Mouse (Mus musculus) lung, embryonic 16.5 days (tissue): Measurements from ENCODE around the gene Tacc2. TPM values are rescaled to one million over a fixed set of nuclear protein-coding genes. Genes with fewer than 3 reads are reported as not detected.

Experiments
- ATAC-seq: fragments of 200-750 bp; cut with Nextera tagmentation; 2 replicates; pipeline ENCODE4 v1.8.0; 2017; ENCODE audit warnings: low read depth, mild to moderate bottlenecking, moderate library complexity
- H3K27ac ChIP-seq: fragments of 300-500 bp; sonication (generic); 2 replicates; pipeline ENCODE4 v1.5.1; 2014; ENCODE audit warnings: mild to moderate bottlenecking, control low read depth, low read length
- H3K27me3 ChIP-seq: fragments of 300-500 bp; sonication (generic); 2 replicates; pipeline ENCODE4 v1.6.1; 2014; ENCODE audit warnings: low read depth, low read length, mixed read lengths; ENCODE audit not compliant: control insufficient read depth, insufficient read depth
- H3K36me3 ChIP-seq: fragments of 300-500 bp; sonication (generic); 2 replicates; pipeline ENCODE4 v1.6.1; 2014; ENCODE audit warnings: low read length; ENCODE audit not compliant: control insufficient read depth, insufficient read depth
- H3K4me1 ChIP-seq: fragments of 300-500 bp; sonication (generic); replicated peaks from 2 replicates; pipeline ENCODE4 v1.6.1; 2014; ENCODE audit warnings: low read length, mixed read lengths; ENCODE audit not compliant: control insufficient read depth, insufficient read depth
- H3K4me2 ChIP-seq: fragments of 300-500 bp; sonication (generic); 2 replicates; pipeline ENCODE4 v1.6.1; 2014; ENCODE audit warnings: low read depth, low read length, control low read depth
- H3K4me3 ChIP-seq: fragments of 300-500 bp; sonication (generic); 2 replicates; pipeline ENCODE4 v1.5.1; 2014; ENCODE audit warnings: mild to moderate bottlenecking, low read length, control low read depth
- H3K9ac ChIP-seq: fragments of 300-500 bp; sonication (generic); 2 replicates; pipeline ENCODE4 v1.6.1; 2014; ENCODE audit warnings: low read length, control low read depth
- H3K9me3 ChIP-seq: fragments of 300-500 bp; sonication (generic); 2 replicates; pipeline ENCODE4 v1.6.1; 2016; ENCODE audit warnings: low read length; ENCODE audit not compliant: control insufficient read depth
- WGBS: fragments of 180-500 bp; shearing (Covaris S2); extraction: QIAGEN DNeasy Blood & Tissue Kit; methylation state at CpG from one replicate; pipeline ENCODE4 v1.1.7; 2014; 5-methylcytosine and 5-hydroxymethylcytosine counted together
- polyA plus RNA-seq: library from polyadenylated mRNA; unstranded; fragments of >200 nt; fragmentation: Nextera tagmentation; extraction: Ambion mirVana; gene quantifications from 2 replicates; pipeline ENCODE4 v1.2.1, GENCODE M21; 2015

The Tacc2 gene
- polyA plus RNA-seq, 1 experiment from 2014 or later, result 21.7 TPM

DNA sequence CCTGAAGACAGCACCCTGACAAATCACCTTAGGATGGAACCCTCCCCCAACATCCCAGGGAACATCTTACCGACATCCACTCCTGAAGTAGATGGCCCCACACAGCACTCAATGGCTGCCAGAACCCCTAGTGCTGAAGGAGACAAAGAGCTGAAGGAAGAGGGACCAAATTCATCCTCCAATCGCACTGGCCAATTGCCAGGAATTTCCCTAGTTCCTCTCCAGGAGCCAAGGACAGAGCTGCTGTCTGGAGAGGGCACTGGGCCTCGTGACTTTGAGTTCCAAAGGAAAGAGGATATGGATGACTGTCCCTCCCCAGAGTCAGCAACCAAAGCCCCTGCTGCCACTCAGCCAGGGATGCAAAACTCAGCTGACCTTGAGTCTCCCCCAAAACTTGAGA, 44.7 kb downstream of the Tacc2 start:
- no peak overlapping the region for H3K27ac ChIP-seq
- no peaks in the 10 kb centered on the region for H3K9me3 ChIP-seq
- H3K36me3 ChIP-seq, result no peaks in the 10 kb centered on the region
- ATAC-seq, result no peak
- H3K27me3 ChIP-seq, result no peaks in the 10 kb centered on the region
- no peak overlapping the region for H3K4me2 ChIP-seq
- peaks cover 4% of the 10 kb centered on the region; the same call in 1 of the 2 replicates for H3K4me1 ChIP-seq
- no peak overlapping the region for H3K4me3 ChIP-seq
- no peak overlapping the region for H3K9ac ChIP-seq
- 38% methylated on average over 3 of the region's 3 CpGs for WGBS

DNA sequence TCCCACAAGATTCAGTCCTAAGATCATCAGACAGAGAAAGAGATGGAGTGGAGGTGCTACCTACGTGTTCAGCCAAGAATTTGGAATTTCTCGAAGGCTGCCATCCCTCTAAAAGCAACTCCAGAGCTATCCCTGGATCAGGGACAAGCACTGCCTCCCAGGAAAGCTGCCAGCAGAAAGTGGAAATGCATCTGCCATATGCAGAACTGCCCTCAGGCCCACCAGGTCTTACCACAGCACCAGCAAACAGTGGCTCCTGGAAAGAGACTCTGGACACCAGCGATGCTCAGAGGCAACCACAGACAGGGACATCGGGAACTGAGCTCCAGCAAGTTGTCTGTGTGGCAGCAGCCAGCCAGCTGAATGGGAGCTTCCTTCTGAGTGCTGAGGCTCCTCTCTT, 45.1 kb downstream of the Tacc2 start:
- no peak overlapping the region for H3K9ac ChIP-seq
- 68% methylated on average over 4 of the region's 4 CpGs for WGBS

DNA sequence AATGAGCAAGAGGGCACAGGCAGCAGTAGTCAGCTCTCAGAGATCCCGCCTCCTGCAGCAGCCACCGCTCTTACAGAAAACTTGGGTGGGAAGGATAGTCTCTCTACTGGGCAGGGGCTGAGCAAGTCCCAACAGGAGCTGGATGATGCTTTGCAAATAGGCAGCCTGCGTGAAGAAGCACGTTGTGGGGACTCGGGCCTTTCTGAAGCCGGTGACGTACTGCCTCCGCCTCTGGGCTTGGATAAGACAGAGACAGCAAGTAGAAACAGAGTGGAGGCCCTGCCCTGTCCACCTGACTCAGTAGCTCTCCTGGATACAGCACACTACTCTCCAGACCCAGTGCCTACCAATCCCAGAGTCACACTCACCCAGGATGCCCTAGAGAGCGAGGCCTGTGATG, 47.1 kb downstream of the Tacc2 start:
- Histone ChIP-seq H3K9ac (no peak overlapping the region), H3K27ac (no peak overlapping the region), H3K9me3 (no peaks in the 10 kb centered on the region), H3K4me2 (no peak overlapping the region), H3K27me3 (no peaks in the 10 kb centered on the region), H3K36me3 (no peaks in the 10 kb centered on the region), H3K4me1 (peaks cover 4% of the 10 kb centered on the region; the same call in 1 of the 2 replicates), H3K4me3 (no peak overlapping the region)
- 88% methylated on average over 9 of the region's 9 CpGs for WGBS
- no peak for ATAC-seq

More for the DNA sequence above, 45.1 kb downstream of the Tacc2 start:
- H3K4me2 ChIP-seq, result no peak overlapping the region
- no peak for ATAC-seq
- H3K4me3 ChIP-seq, result no peak overlapping the region
- H3K27ac ChIP-seq, result no peak overlapping the region
- no peaks in the 10 kb centered on the region for H3K9me3 ChIP-seq
- H3K27me3 ChIP-seq, result no peaks in the 10 kb centered on the region
- H3K4me1 ChIP-seq, result peaks cover 4% of the 10 kb centered on the region; the same call in 1 of the 2 replicates
- H3K36me3 ChIP-seq, result no peaks in the 10 kb centered on the region

DNA sequence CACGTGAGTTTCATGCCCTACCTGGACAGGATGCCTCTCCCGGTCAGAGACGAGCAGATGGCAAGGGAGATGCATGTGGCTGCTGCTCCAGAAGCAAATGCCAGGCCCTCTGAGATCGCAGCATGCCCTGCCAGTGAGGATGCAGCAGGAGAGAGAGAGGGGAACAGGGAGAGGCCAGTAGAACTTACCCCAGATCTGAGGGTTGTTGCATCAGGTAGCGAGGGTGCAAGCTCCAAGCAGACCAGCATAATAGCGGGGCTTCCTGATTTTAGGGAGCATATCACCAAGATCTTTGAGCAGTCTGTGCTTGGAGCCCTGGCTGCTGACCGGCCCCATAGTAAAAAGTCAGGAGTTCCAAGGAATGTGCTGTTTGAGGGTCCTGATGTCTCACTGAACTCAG, 48.1 kb downstream of the Tacc2 start:
- no peaks in the 10 kb centered on the region for H3K27me3 ChIP-seq
- H3K4me3 ChIP-seq, result no peak overlapping the region
- no peaks in the 10 kb centered on the region for H3K9me3 ChIP-seq
- H3K36me3 ChIP-seq, result no peaks in the 10 kb centered on the region
- ATAC-seq, result no peak
- H3K9ac ChIP-seq, result no peak overlapping the region
- 85% methylated on average over 7 of the region's 7 CpGs for WGBS
- no peak overlapping the region for H3K27ac ChIP-seq
- no peak overlapping the region for H3K4me2 ChIP-seq
- peaks cover 4% of the 10 kb centered on the region; the same call in 1 of the 2 replicates for H3K4me1 ChIP-seq

DNA sequence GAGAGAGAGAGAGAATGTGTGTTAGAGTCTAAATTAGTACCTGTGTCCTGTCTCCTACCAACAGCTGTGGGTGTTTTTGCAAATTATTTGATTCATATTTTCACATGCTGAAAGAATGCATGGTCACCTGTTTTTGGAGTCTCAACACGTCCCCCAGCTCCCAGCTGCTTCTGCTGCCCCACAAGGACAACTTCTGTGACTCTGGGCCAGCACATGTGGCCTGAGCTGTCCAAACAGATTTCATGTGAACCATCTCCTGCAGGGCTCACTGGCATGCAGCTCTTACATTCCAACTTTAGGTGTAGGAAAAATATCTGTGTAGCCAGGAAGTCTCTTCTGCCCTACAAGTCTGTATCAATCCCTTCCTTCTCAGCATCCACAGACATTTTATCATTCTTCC, 51.4 kb downstream of the Tacc2 start:
- no peak overlapping the region for H3K27ac ChIP-seq

DNA sequence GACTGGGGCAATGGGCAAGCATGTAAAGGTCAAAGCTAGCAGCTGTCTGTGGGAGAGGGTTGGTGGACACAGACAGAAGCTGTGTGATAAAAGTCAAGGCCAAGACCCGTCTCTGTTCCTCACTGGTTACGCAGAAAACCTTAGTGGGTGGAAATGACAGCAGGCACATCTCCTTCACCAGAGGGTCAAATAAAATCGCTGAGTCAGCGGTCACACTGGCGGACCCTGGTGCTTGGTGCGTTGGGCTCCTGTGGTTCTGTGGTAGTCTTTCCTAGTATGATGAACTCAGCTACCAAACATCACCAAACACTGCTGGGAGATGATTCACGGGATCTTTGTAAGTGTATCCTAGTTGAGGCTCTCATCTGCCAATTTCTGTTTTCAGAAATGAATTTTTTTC, 52.8 kb downstream of the Tacc2 start:
- Histone ChIP-seq H3K27me3 (no peaks in the 10 kb centered on the region), H3K27ac (no peak overlapping the region), H3K9me3 (no peaks in the 10 kb centered on the region), H3K4me3 (no peak overlapping the region), H3K4me2 (no peak overlapping the region), H3K4me1 (peaks cover 6% of the 10 kb centered on the region), H3K36me3 (no peaks in the 10 kb centered on the region), H3K9ac (no peak overlapping the region)
- ATAC-seq, result no peak
- WGBS, result 89% methylated on average over 7 of the region's 7 CpGs

More for the DNA sequence above, 51.4 kb downstream of the Tacc2 start:
- Histone ChIP-seq H3K4me2 (no peak overlapping the region), H3K36me3 (no peaks in the 10 kb centered on the region), H3K9me3 (no peaks in the 10 kb centered on the region), H3K9ac (no peak overlapping the region), H3K27me3 (no peaks in the 10 kb centered on the region), H3K4me1 (peaks cover 6% of the 10 kb centered on the region), H3K4me3 (no peak overlapping the region)
- ATAC-seq, result no peak
- 27% methylated on average over 1 of the region's 1 CpGs for WGBS

DNA sequence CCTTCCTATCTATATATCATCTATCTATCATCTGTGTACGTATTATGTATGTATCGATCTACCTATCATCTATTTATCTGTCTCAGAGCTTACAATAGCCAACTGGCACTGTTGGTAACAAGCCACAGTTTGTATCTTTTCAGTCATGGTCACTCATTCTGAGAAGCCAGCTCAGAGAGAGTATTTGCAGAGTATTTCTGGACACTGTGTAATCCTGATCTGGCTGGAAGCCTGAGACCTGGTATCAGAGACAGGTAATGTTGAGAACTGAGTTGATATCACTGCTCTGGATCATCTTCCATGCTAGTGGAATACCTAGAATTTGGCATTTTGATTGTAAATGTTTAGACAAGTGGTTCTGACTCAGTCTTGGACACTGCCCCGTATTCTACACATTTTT, 53.7 kb downstream of the Tacc2 start:
- Histone ChIP-seq H3K4me2 (no peak overlapping the region), H3K4me3 (no peak overlapping the region), H3K4me1 (peaks cover 11% of the 10 kb centered on the region), H3K9me3 (no peaks in the 10 kb centered on the region), H3K9ac (no peak overlapping the region), H3K36me3 (no peaks in the 10 kb centered on the region), H3K27me3 (no peaks in the 10 kb centered on the region), H3K27ac (no peak overlapping the region)
- ATAC-seq, result no peak
- 88% methylated on average over 3 of the region's 3 CpGs for WGBS

DNA sequence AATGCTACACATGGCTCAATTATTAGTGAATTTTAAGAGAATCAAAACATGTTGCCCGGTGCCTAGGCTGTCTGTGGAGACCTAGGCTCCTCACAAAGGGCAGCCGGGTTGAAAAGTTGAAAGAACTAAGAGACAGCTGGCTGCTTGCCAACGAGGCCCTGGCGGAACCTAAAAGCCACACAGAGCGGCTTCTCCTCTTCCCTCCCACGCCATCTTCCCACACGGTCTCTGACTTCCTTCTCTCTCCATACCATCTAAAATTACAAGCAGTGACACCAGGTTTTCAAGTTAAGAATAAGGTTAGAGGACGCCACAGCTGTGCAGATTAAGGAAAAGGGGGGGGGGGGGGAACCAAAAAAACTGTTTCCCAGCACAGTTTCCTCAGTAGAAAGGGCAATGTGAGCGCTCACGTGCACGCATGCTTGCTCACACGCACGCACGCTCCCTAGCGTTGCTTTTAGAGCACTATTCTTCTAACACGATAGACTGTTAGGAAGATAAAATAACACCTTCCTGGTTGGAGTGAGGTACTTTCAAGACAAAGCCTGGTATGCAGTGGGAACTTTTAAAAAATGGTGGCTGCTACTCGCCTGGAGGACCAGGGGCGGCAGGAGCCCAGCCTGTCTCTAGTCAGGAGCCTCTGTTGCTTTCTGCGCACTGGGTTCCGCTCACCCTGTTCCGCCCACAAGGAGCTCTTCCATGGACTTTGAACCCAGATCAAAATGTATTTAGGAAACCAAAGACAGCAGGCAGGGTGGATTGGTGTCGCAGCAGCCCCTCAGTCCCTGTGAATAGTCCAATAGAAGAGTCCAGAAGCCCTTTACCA, 54.5 kb downstream of the Tacc2 start:
- peak overlapping the region; percentile 27; the same call in 1 of the 2 replicates for H3K4me2 ChIP-seq
- 0 out of 2 replicates have a peak, but pooled peaks have one; percentile 44 for ATAC-seq
- H3K36me3 ChIP-seq, result no peaks in the 10 kb centered on the region
- WGBS, result 47% methylated on average over 22 of the region's 22 CpGs
- H3K4me1 ChIP-seq, result peaks cover 11% of the 10 kb centered on the region
- no peak overlapping the region for H3K9ac ChIP-seq
- no peaks in the 10 kb centered on the region for H3K9me3 ChIP-seq
- H3K27ac ChIP-seq, result no peak overlapping the region
- H3K4me3 ChIP-seq, result no peak overlapping the region
- no peaks in the 10 kb centered on the region for H3K27me3 ChIP-seq

DNA sequence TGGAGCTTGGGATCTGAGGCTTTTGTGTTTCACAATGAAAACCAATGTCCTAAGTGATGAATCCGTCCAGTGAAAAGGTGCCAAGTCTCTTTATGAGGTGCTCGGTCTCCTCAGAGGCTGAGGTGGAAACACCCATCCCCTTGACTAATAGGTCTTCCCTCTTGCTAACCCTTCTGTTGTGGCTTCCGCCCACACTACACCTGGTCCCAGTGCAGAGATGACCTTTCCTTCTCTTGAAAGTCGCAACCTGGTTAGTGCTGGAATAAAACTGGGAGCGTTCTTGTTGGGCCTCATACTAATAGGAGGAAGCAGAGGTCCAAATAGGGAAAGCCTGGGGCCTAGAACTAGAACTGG, 55.1 kb downstream of the Tacc2 start:
- no peak for ATAC-seq
- no peaks in the 10 kb centered on the region for H3K27me3 ChIP-seq
- H3K9me3 ChIP-seq, result no peaks in the 10 kb centered on the region
- H3K4me2 ChIP-seq, result no peak overlapping the region
- no peak overlapping the region for H3K27ac ChIP-seq
- no peak overlapping the region for H3K9ac ChIP-seq
- WGBS, result 89% methylated on average over 5 of the region's 5 CpGs
- no peaks in the 10 kb centered on the region for H3K36me3 ChIP-seq
- H3K4me1 ChIP-seq, result peaks cover 16% of the 10 kb centered on the region
- H3K4me3 ChIP-seq, result no peak overlapping the region
